Mouse (Mus musculus): ENCODE measurements at regions not wholly inside any gene's neighbourhood (a gene's known extent, or its start where the extent isn't known, plus 50 kb on each side); places are given as distances from the start of the nearest gene placed in this dataset.

DNA sequence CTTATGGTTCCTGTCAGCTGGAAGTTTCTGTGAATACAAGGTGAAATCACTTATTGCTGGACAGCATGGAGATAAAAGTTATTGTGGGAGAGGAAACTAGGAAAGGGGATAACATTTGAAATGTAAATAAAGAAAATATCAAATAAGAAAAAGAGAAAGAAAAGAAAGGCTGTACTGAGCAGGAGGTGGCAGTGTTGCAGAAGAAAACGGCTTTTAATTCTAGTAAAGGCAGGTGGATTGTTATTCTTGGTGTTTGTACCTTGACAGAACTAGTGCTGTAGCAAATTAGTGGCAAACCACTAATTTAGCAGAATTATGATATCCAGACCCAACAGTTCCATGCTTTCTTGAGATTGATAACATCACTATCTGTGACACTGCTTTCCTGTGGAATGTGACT, 52.6 kb downstream of the Gm10358 start:
- no peak for DNase-seq

DNA sequence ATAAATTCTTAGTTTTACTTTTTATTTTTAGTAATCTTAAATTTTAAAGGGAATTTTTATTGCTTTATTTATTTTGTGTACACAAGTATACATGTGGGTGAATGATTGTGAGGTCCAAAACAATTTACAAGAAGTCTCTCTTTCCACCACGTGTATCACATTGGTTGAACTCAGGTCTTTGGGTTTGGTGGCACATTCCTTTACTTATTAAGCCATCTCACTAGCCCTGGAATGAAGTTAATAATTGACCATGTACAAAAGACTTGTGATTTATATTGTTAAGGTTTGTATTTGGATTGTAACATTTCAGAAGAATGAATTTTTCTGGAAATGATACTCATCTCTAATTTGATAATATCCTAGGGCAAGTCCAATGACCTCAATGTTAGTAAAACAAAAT, 56.2 kb downstream of the Gm10358 start:
- DNase-seq, result no peak

DNA sequence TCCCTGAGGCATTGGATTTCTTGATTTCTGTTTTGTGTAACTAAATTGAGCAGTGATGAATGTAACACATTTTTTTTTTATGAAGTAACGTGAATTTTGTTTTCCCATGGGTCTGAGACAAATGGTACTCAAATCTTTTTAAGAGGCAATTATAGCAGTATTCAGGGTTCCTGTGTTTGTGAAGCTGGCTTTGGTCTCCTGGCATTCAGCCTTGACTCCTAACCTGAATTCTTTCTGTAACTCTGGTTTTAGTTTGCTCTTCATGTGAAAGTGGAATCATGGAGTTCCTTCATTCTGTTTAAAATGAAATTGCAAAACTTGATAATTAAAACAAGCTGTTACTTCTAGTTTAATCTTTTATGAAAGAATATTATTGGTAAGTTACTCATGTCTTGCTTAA, 58.3 kb downstream of the Gm10358 start:
- no peak for DNase-seq

DNA sequence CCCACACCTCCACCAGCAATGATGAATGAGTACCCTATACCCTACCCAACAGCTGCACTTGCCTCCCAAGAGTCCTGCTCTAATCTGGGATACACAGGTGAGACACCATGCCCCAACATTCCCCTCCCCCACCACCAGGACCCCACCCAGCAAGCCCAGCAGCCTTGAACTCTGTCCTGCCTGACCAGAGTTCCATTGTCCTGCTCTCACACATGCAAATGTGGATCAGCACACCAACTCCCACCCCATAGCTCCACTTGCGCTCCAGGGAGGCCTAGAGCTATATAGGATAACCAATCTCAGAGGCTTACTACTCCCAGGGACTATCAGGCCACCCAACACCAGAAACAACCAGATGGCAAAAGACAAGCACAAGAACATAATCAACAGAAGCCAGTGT, 85.8 kb downstream of the Gm10358 start:
- DNase-seq, result no peak

DNA sequence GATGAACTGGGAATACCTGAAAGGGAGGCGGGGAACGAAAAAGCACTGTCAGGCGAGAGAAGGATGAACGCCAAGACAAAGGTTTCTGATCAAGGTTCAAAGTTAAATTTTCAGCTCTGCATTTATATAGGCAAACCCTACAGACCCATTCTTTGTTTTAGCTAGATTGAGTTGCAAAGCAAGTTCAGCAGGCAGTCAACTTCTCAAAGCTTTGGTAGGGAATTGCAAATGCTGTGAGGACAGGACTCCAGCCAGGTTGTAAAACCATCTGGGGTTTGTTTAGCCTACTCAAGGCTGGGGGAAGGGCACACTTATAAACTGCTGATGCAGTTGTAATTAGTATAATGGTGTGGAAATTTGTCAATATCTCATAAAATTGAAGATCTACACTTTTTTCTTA, 87.9 kb downstream of the Gm10358 start:
- DNase-seq, result no peak

DNA sequence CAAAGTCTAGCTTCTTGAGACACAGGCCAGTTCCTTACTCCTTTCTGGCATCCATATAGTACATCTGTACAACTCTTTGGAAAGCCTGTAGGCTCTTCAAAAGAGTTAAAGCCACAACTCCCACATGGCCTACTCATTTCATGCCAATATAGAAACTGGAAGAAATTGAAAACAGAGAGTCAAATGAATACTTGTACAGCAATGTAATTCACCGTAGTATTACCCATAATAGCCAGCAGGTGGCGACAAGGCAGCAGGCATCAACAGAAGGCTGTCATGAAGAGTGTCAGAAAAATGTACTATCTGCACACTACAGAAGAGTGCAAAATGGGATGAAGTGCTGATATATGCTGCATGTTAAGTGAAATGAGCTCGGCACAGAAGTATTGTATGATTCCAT, 90.5 kb downstream of the Gm10358 start:
- peak; percentile 57 for DNase-seq

DNA sequence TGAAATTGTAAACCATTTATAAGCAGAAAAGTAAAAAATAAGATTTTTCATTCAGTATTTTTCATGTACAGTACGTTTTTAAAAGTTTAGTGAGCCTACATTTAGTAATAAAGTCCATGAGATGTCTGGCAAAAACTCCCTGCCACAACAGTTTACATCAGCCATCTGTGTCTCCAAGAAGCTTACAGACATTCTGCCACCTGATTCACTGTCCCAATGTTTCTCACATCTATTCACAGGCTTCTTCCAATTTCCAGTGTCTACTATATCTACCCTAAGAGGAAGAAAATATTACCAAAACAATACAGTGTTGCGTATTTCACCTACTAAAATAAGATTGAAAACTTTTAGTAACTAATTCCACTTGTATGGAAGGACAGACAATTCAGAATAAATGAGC, 95.7 kb downstream of the Rasd2 start:
- DNase-seq, result no peak

DNA sequence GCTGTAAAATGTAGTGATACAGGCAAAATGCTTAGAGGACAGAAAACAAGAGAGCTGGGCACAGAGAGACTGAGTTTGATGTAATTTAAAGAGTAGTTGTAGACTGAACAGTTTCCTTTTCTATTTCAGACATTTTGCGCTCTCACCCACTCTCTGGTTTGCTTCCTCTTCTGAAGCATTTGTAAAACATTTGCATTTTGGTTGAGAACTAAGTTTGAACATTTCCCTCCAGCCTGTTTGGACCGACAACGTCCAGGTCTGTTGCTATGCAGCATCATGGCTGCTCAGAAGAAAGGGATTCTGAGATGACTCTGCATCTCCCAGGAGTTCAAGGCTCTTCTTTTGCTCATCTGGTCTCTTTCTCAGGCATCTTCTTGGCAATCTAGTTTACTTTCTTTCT, 78.2 kb downstream of the Rasd2 start:
- no peak for DNase-seq

DNA sequence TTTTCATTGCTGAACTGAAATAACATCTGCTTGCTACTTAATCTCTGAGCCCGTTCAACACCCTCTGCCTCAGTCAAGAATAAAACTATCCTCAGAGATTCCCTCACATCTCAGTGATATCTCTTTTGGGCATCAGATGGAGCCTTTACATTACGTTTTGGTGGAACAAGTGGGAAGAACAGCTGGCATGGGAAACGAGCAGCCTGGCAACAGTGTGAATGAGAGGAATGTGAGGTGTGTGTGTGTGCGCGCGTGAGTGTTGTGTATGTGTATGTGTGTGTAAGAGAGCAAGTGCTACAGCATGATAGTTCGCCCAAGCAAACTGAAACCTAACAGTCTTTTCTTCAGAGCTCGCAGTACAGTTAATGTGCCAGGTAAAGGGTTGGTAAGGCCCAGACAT, 76.2 kb downstream of the Rasd2 start:
- no peak for DNase-seq
